Mouse (Mus musculus) kidney, postnatal 0 days (tissue): ENCODE measurements around the gene Bola1. TPM values are rescaled to one million over a fixed set of nuclear protein-coding genes. Genes with fewer than 3 reads are reported as not detected.
"Not testable (repeated sequence)": the region's sequence is repeated elsewhere in the genome, so short reads cannot be mapped to it uniquely, and the experiment has no call there.

Experiments used
- ATAC-seq: fragments of 200-750 bp; cut with Nextera tagmentation; replicated peaks from 2 replicates; pipeline ENCODE4 v1.8.0; 2017; ENCODE audit warnings: low read depth, moderate number of reproducible peaks, moderate TSS enrichment, moderate library complexity; ENCODE audit not compliant: low FRiP score
- DNase-seq: peaks from one replicate; pipeline ENCODE4 v3.0.0-alpha.2; 2016; ENCODE audit warnings: low spot score
- H3K27ac ChIP-seq: fragments of 300-500 bp; sonication (generic); 2 replicates; pipeline ENCODE4 v1.5.1; 2014; ENCODE audit warnings: mild to moderate bottlenecking
- H3K27me3 ChIP-seq: fragments of 300-500 bp; sonication (generic); 2 replicates; pipeline ENCODE4 v1.6.1; 2014; ENCODE audit warnings: low read length, mixed read lengths; ENCODE audit not compliant: insufficient read depth
- H3K36me3 ChIP-seq: fragments of 300-500 bp; sonication (generic); 2 replicates; pipeline ENCODE4 v1.6.1; 2014; ENCODE audit warnings: low read length, mixed read lengths; ENCODE audit not compliant: insufficient read depth
- H3K4me1 ChIP-seq: fragments of 300-500 bp; sonication (generic); replicated peaks from 2 replicates; pipeline ENCODE4 v1.6.1; 2014; ENCODE audit warnings: antibody characterized with exemption, low read length, mixed read lengths; ENCODE audit not compliant: insufficient read depth
- H3K4me2 ChIP-seq: fragments of 300-500 bp; sonication (generic); 2 replicates; pipeline ENCODE4 v1.6.1; 2014; ENCODE audit warnings: mild to moderate bottlenecking, low read length, moderate library complexity, mixed read lengths
- H3K4me3 ChIP-seq: fragments of 300-500 bp; sonication (generic); replicated peaks from 2 replicates; pipeline ENCODE4 v1.5.1; 2014; ENCODE audit warnings: low read depth, low read length
- H3K9ac ChIP-seq: fragments of 300-500 bp; sonication (generic); 2 replicates; pipeline ENCODE4 v1.6.1; 2014; ENCODE audit warnings: low read depth, low read length
- H3K9me3 ChIP-seq: fragments of 300-500 bp; sonication (generic); replicated peaks from 2 replicates; pipeline ENCODE4 v1.6.1; 2016; ENCODE audit warnings: low read length, inconsistent platforms, mixed read lengths
- CTCF ChIP-seq: IDR thresholded peaks from 2 replicates; pipeline ENCODE4 v1.5.1; 2016; ENCODE audit warnings: antibody characterized with exemption, low read depth, mild to moderate bottlenecking, moderate library complexity
- WGBS: fragments of 180-500 bp; shearing (Covaris S2); extraction: QIAGEN DNeasy Blood & Tissue Kit; methylation state at CpG from one replicate; pipeline ENCODE4 v1.1.7; 2014; 5-methylcytosine and 5-hydroxymethylcytosine counted together
- polyA plus RNA-seq: library from polyadenylated mRNA; unstranded; fragments of >200 nt; fragmentation: Nextera tagmentation; extraction: Ambion mirVana; gene quantifications from 2 replicates; pipeline ENCODE4 v1.2.1, GENCODE M21; 2015

The Bola1 gene
- polyA plus RNA-seq, 1 experiment from 2014 or later = 70.5 TPM

- H3K9me3 ChIP-seq = no peaks in the 10 kb centered on the region
- DNase-seq = no peak
- H3K4me2 ChIP-seq = no peak overlapping the region
- 59% methylated on average over 4 of the region's 4 CpGs for WGBS
- peaks cover 15% of the 10 kb centered on the region; the same call in 1 of the 2 replicates for H3K4me1 ChIP-seq
- H3K27me3 ChIP-seq = no peaks in the 10 kb centered on the region
- H3K36me3 ChIP-seq = peaks cover 31% of the 10 kb centered on the region
- no peak overlapping the region for H3K4me3 ChIP-seq
- H3K27ac ChIP-seq = no peak overlapping the region
- no peak overlapping the region for H3K9ac ChIP-seq
- no peak for TF ChIP-seq CTCF
- ATAC-seq = no peak
Measured at GRCm38 (mm10) chr3:96179531-96179930, 40.0 kb downstream of the Bola1 start.

DNA sequence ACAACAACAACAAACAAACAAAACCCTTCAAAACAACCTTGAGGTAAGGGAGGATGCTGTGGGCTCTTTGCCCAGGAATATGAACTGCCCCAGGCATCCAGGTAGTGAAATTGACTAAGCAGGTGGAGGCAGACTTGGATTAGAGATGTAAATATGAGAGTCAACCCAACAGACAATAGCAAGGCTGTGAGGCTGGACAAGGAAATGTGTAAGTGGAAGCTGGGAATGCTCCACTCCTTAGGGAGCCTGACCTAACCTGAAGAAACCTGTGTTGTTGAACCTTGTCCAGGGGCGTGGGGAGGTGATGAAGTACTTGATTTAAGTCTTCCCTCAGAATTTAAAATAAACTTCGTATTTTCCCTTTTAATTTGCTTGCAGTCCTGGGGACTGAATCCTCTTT lies 40.6 kb downstream of the Bola1 start:
- ATAC-seq = no peak
- Histone ChIP-seq H3K27ac (no peak overlapping the region), H3K27me3 (no peaks in the 10 kb centered on the region), H3K9ac (no peak overlapping the region), H3K4me1 (peaks cover 20% of the 10 kb centered on the region; the same call in 1 of the 2 replicates), H3K9me3 (no peaks in the 10 kb centered on the region), H3K36me3 (peaks cover 34% of the 10 kb centered on the region), H3K4me2 (no peak overlapping the region), H3K4me3 (no peak overlapping the region)
- WGBS = 86% methylated on average over 2 of the region's 2 CpGs
- TF ChIP-seq CTCF = no peak
- no peak for DNase-seq

DNA sequence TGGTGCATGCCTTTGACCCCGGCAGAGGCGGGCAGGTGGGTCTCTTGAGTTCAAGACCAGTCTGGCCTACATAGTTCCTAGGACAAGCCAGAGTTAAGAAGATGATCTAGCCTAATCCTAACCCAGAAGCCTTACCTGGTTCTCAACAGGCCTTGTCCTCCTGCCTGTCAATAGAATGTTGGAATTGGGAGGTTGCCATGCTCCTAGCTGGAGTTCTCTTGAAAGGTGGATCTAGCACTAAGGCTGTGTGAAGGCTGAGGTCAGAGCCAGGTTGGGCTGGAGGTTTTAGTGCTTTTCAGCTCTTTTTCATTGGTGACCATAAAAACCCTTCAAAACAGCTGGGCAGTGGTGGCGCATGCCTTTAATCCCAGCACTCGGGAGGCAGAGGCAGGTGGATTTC lies 41.1 kb downstream of the Bola1 start:
- no peak overlapping the region for H3K4me2 ChIP-seq
- no peak for DNase-seq
- no peak overlapping the region for H3K27ac ChIP-seq
- peaks cover 20% of the 10 kb centered on the region; the same call in 1 of the 2 replicates for H3K4me1 ChIP-seq
- H3K4me3 ChIP-seq = no peak overlapping the region
- H3K36me3 ChIP-seq = peaks cover 34% of the 10 kb centered on the region
- no peaks in the 10 kb centered on the region for H3K9me3 ChIP-seq
- no peaks in the 10 kb centered on the region for H3K27me3 ChIP-seq
- ATAC-seq = no peak
- 96% methylated on average over 4 of the region's 4 CpGs for WGBS
- H3K9ac ChIP-seq = no peak overlapping the region
- TF ChIP-seq CTCF = no peak

GRCm38 (mm10) chr3:96175251-96175650 lies 44.3 kb downstream of the Bola1 start:
- Histone ChIP-seq H3K27me3 (no peaks in the 10 kb centered on the region), H3K27ac (no peak overlapping the region), H3K36me3 (peaks cover 34% of the 10 kb centered on the region), H3K4me2 (no peak overlapping the region), H3K9me3 (no peaks in the 10 kb centered on the region), H3K4me3 (no peak overlapping the region), H3K9ac (no peak overlapping the region), H3K4me1 (peaks cover 20% of the 10 kb centered on the region)
- no peak for TF ChIP-seq CTCF
- ATAC-seq (no peak), DNase-seq (no peak)
- 91% methylated on average over 6 of the region's 6 CpGs for WGBS

DNA sequence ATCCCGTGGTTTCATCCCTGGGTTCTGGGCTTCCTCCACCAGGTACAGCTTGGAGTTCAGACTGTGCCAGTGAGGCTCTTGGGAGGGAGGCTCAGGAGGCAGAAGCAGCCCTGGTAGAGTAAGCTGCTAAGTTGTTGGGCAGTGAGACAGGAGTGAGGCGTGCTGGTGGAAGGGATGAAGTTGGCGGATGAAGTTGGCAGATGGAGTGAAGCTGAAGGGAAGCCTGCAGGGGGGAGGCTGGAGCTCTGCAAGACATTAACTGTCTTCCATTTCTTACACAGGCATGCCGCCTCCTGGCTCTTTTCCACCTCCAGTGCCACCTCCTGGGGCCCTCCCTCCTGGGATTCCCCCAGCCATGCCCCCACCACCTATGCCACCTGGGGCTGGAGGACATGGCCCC lies 45.5 kb downstream of the Bola1 start:
- WGBS = 83% methylated on average over 4 of the region's 4 CpGs
- not testable (repeated sequence) for DNase-seq, H3K4me2 ChIP-seq, H3K4me3 ChIP-seq, H3K9ac ChIP-seq, ATAC-seq, H3K27ac ChIP-seq, H3K9me3 ChIP-seq, H3K27me3 ChIP-seq
- Histone ChIP-seq H3K36me3 (peaks cover 34% of the 10 kb centered on the region), H3K4me1 (peaks cover 20% of the 10 kb centered on the region)

GRCm38 (mm10) chr3:96173185-96173584 lies 46.3 kb downstream of the Bola1 start:
- H3K36me3 ChIP-seq = peaks cover 33% of the 10 kb centered on the region
- peak overlapping the region; percentile 99; the same call in 1 of the 2 replicates for H3K27ac ChIP-seq
- peaks cover 20% of the 10 kb centered on the region for H3K4me1 ChIP-seq
- H3K4me2 ChIP-seq = peak overlapping the region; percentile 93
- WGBS = 30% methylated on average over 7 of the region's 7 CpGs
- H3K4me3 ChIP-seq = peak overlapping the region; percentile 98
- no peaks in the 10 kb centered on the region for H3K9me3 ChIP-seq
- TF ChIP-seq CTCF = no peak
- DNase-seq (no peak), ATAC-seq (no peak)
- H3K27me3 ChIP-seq = no peaks in the 10 kb centered on the region
- peak overlapping the region; percentile 81 for H3K9ac ChIP-seq
